Mouse (Mus musculus) lung, embryonic 16.5 days (tissue): Measurements from ENCODE around the gene Lin28a. TPM values are rescaled to one million over a fixed set of nuclear protein-coding genes. Genes with fewer than 3 reads are reported as not detected.

Source experiments
- ATAC-seq: fragments of 200-750 bp; cut with Nextera tagmentation; 2 replicates; pipeline ENCODE4 v1.8.0; 2017; ENCODE audit warnings: low read depth, mild to moderate bottlenecking, moderate library complexity
- H3K27ac ChIP-seq: fragments of 300-500 bp; sonication (generic); 2 replicates; pipeline ENCODE4 v1.5.1; 2014; ENCODE audit warnings: mild to moderate bottlenecking, control low read depth, low read length
- H3K27me3 ChIP-seq: fragments of 300-500 bp; sonication (generic); 2 replicates; pipeline ENCODE4 v1.6.1; 2014; ENCODE audit warnings: low read depth, low read length, mixed read lengths; ENCODE audit not compliant: control insufficient read depth, insufficient read depth
- H3K36me3 ChIP-seq: fragments of 300-500 bp; sonication (generic); 2 replicates; pipeline ENCODE4 v1.6.1; 2014; ENCODE audit warnings: low read length; ENCODE audit not compliant: control insufficient read depth, insufficient read depth
- H3K4me1 ChIP-seq: fragments of 300-500 bp; sonication (generic); replicated peaks from 2 replicates; pipeline ENCODE4 v1.6.1; 2014; ENCODE audit warnings: low read length, mixed read lengths; ENCODE audit not compliant: control insufficient read depth, insufficient read depth
- H3K4me2 ChIP-seq: fragments of 300-500 bp; sonication (generic); 2 replicates; pipeline ENCODE4 v1.6.1; 2014; ENCODE audit warnings: low read depth, low read length, control low read depth
- H3K4me3 ChIP-seq: fragments of 300-500 bp; sonication (generic); 2 replicates; pipeline ENCODE4 v1.5.1; 2014; ENCODE audit warnings: mild to moderate bottlenecking, low read length, control low read depth
- H3K9ac ChIP-seq: fragments of 300-500 bp; sonication (generic); 2 replicates; pipeline ENCODE4 v1.6.1; 2014; ENCODE audit warnings: low read length, control low read depth
- H3K9me3 ChIP-seq: fragments of 300-500 bp; sonication (generic); 2 replicates; pipeline ENCODE4 v1.6.1; 2016; ENCODE audit warnings: low read length; ENCODE audit not compliant: control insufficient read depth
- WGBS: fragments of 180-500 bp; shearing (Covaris S2); extraction: QIAGEN DNeasy Blood & Tissue Kit; methylation state at CpG from one replicate; pipeline ENCODE4 v1.1.7; 2014; 5-methylcytosine and 5-hydroxymethylcytosine counted together
- polyA plus RNA-seq: library from polyadenylated mRNA; unstranded; fragments of >200 nt; fragmentation: Nextera tagmentation; extraction: Ambion mirVana; gene quantifications from 2 replicates; pipeline ENCODE4 v1.2.1, GENCODE M21; 2015

Lin28a gene
- polyA plus RNA-seq, 1 experiment from 2014 or later: not detected

DNA sequence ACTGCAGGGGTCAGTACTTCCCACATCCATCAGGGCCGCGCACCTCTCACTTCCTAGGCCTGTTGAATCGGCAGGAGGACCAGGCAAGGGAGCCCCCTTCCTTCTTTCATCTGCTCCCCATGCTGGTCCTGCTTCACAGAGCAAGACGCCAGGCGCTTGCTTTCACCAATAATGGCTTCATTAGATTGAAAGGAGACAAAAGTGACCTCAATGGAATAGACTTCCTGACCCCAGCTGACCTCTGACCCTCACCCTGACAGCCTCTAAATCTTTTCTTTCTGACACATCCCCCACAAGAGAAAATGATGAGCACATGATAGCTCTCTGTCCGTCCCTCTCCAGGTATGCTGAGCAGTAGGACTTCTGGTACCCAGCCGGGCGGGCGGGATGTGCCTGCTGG is 7.2 kb upstream of the Lin28a start:
- Histone ChIP-seq H3K9ac (no peak overlapping the region), H3K27ac (no peak overlapping the region), H3K4me1 (no peaks in the 10 kb centered on the region), H3K4me2 (no peak overlapping the region), H3K9me3 (no peaks in the 10 kb centered on the region), H3K36me3 (no peaks in the 10 kb centered on the region), H3K27me3 (no peaks in the 10 kb centered on the region), H3K4me3 (no peak overlapping the region)
- no peak for ATAC-seq
- 58% methylated on average over 9 of the region's 9 CpGs for WGBS

DNA sequence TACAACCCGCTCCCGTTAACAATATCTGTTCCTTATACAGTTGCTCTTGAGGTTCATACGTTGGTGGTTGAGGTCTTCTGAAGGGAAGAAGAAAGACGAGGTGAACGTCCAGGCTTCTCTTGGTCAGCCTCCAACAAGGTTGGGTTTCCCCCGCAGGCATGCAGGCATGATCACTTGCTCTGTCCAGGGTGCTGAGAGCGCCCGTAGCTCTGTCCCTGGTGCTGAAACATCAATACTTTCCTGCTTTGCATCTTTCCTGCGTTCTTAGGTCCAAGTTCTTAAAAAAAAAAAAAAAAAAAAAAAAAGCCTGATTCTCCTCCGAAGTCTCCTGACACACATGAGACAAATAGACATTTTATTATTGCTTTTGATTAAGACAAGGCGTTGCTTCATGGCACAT is 2.0 kb upstream of the Lin28a start:
- Histone ChIP-seq H3K27me3 (peaks cover 39% of the 10 kb centered on the region), H3K9me3 (no peaks in the 10 kb centered on the region), H3K27ac (no peak overlapping the region), H3K4me2 (no peak overlapping the region), H3K4me3 (no peak overlapping the region), H3K36me3 (no peaks in the 10 kb centered on the region), H3K9ac (no peak overlapping the region), H3K4me1 (0 out of 2 replicates have a peak, but pooled peaks cover 3% of the 10 kb centered on the region)
- ATAC-seq: no peak
- 1% methylated on average over 11 of the region's 11 CpGs for WGBS

DNA sequence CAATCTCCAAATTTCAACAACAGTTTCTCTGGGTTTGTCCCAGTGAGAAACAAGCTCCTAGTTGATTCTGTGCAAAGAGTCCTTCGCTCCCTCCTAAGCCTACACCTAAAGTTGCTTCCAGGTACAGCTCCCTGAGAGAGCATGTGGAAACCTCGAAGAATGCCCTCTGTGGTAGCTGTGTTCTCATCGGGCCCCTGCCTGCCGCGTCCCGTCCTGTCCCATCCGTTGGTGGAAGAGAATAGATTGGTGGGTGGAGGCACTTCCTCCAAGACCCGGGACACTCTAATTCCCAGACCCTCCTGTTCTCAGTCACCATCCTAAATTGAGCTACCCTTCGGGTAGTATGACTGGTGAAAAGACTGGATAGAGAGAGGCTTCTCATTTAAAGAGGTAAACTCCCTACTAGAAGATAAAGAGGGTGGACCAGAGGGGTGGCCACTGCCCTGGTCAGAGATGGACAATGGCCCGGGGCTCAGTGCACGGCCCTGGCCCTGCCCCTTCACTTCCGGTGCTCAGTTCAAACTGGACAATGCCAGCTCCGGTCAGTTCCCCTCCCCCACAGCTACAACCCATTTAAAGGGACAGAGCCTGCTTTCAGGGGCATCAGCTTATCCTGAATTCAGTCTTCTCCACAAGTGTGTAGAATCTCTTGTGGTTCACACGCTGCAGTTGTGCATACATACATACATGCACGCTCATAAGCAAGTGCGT is 1.2 kb upstream of the Lin28a start:
- Histone ChIP-seq H3K4me1 (0 out of 2 replicates have a peak, but pooled peaks cover 3% of the 10 kb centered on the region), H3K36me3 (no peaks in the 10 kb centered on the region), H3K9ac (no peak overlapping the region), H3K4me3 (no peak overlapping the region), H3K4me2 (no peak overlapping the region), H3K9me3 (no peaks in the 10 kb centered on the region), H3K27me3 (peaks cover 39% of the 10 kb centered on the region), H3K27ac (no peak overlapping the region)
- no peak for ATAC-seq
- 2% methylated on average over 16 of the region's 16 CpGs for WGBS

DNA sequence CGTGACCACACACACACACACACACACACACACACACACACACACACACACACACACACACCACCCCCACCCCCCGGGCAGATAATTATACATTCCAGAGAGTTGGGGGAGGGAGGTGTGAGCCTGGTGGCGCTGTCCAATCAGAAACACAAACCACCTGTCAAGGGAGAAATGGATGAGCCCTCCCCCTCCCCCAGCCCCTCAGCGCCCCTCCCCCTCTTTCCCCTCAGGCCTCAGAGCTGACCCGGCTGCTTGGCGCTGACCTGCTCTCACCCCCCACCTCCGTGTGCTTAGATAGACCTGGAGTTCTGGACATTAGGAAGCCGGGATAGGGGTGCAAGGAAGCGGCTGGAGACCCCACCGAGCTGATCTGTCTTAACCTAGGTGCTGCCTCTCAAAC is 569 bp upstream of the Lin28a start:
- Histone ChIP-seq H3K4me1 (0 out of 2 replicates have a peak, but pooled peaks cover 3% of the 10 kb centered on the region), H3K9ac (no peak overlapping the region), H3K27ac (no peak overlapping the region), H3K27me3 (peaks cover 39% of the 10 kb centered on the region), H3K36me3 (no peaks in the 10 kb centered on the region), H3K4me2 (no peak overlapping the region), H3K9me3 (no peaks in the 10 kb centered on the region), H3K4me3 (no peak overlapping the region)
- ATAC-seq: no peak
- WGBS: 0% methylated on average over 8 of the region's 10 CpGs

DNA sequence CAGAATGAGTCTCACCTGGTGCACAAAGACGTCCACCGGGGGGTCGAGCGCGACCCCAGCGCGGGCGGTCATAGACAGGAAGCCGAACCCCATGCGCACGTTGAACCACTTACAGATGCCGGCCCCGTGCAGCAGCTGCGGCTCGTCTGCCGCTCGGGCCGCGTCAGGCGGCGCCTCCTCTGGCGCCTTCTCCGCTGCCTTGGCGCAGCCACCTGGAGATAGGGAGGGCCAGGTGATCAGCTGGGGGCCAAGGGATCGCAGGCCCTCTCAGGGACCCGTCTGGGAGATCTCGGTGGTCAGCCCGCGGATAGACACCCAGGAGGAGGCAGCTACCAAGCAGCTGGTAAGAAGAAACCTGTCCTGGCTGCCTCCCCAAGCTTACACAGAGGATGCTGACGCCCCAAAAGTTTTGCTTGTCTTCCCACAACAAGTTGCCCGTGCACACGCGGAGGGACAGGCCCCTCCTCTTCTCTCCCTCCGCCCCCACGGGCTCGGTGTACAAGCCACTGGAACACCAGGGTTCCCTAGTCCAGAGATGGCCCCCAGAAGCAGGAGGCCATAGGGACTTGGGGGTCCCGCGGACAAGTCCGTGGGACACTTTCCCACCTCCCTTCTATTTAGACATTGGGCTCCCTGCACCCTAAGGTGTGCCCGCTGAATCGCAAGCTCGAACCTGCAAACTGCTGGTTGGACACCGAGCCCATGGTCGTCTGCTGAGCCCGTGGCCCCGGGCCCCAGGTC is 433 bp downstream of the Lin28a start:
- ATAC-seq: no peak
- 0 out of 2 replicates have a peak, but pooled peaks cover 3% of the 10 kb centered on the region for H3K4me1 ChIP-seq
- H3K9me3 ChIP-seq: no peaks in the 10 kb centered on the region
- no peak overlapping the region for H3K4me2 ChIP-seq
- WGBS: under 1% methylated on average over 46 of the region's 46 CpGs
- H3K27ac ChIP-seq: no peak overlapping the region
- no peak overlapping the region; the same call in 1 of the 2 replicates for H3K4me3 ChIP-seq
- peaks cover 39% of the 10 kb centered on the region for H3K27me3 ChIP-seq
- no peaks in the 10 kb centered on the region for H3K36me3 ChIP-seq
- no peak overlapping the region for H3K9ac ChIP-seq

DNA sequence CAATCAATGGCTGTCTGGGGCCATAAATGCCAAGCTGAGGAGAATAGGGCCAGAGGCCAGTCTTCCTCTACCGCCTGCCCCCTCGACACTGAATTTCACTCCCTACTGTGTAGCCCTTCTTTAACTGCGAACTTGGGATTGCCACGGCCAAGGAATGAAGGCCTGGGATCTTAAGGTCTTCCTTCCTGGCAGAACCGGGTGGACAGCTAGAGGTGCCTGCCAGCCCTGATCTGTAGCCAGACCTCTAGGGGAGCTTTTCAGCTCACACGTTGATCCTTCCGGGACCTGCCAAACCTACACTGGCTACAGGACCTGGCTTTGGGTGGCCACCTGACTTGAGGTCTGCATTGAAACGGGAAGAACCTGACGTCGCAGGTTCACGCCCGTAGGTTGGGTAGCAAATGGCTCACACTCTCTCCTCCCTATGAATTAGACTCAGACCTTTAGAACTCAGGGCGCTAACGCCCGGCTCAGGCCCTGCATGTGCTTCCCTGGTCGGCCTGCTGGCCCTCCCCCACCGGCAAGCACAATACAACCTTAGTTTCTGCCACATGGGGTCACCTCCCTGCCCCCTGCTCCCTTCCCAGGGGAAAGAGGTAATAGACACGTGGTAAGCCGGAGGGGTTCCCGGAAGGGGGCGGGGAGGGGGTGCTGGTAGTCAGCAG is 1.3 kb downstream of the Lin28a start:
- no peaks in the 10 kb centered on the region for H3K9me3 ChIP-seq
- no peak overlapping the region for H3K4me3 ChIP-seq
- H3K4me2 ChIP-seq: no peak overlapping the region
- no peaks in the 10 kb centered on the region for H3K36me3 ChIP-seq
- no peak for ATAC-seq
- H3K27ac ChIP-seq: no peak overlapping the region
- WGBS: 4% methylated on average over 21 of the region's 21 CpGs
- peaks cover 3% of the 10 kb centered on the region; the same call in 1 of the 2 replicates for H3K4me1 ChIP-seq
- no peak overlapping the region for H3K9ac ChIP-seq
- H3K27me3 ChIP-seq: peaks cover 39% of the 10 kb centered on the region

DNA sequence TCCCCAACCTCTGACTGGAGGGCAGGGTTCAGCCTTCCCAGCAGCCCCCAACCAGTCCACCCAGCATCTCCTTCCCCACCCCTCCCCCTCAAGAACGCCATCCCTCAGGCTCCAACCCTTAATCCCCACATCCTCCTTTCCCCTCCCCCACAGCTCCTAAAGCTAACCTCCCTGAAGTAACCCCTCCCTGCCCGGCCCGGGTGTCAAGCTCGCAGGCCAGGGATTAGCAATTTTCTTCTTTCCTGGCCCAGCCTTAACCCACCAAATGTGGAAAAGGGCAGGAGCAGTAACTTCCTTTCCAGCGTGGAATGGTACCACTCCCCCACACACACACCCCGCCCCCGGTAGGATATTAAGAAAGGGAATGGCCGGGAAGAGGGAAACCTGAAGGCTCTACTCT is 1.9 kb downstream of the Lin28a start:
- H3K27me3 ChIP-seq: peaks cover 39% of the 10 kb centered on the region
- peaks cover 3% of the 10 kb centered on the region; the same call in 1 of the 2 replicates for H3K4me1 ChIP-seq
- H3K36me3 ChIP-seq: no peaks in the 10 kb centered on the region
- H3K4me3 ChIP-seq: no peak overlapping the region
- no peak overlapping the region for H3K27ac ChIP-seq
- ATAC-seq: no peak
- no peak overlapping the region for H3K4me2 ChIP-seq
- WGBS: 2% methylated on average over 8 of the region's 8 CpGs
- no peak overlapping the region for H3K9ac ChIP-seq
- H3K9me3 ChIP-seq: no peaks in the 10 kb centered on the region

DNA sequence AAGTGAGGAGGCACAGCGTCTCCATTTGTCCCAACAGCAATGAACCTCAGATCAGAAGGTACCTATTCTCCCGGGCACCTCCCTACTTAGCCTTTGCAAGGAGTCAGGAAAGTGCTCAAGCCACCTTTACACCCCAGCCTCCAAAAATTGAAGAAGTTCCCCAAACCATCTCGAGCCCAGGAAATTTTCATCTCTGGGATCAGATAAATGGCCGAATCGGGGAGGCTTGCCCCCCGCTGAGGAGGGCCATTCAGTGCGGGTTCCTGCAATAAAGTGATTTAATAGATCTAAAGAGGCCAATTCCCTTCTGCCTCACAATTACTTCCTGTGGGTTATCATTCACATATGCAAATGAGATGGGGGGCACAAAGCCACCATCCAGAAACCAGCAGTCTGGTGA is 2.4 kb downstream of the Lin28a start:
- peaks cover 39% of the 10 kb centered on the region for H3K27me3 ChIP-seq

More for the DNA sequence above, 2.4 kb downstream of the Lin28a start:
- H3K27ac ChIP-seq: no peak overlapping the region
- no peak overlapping the region for H3K4me3 ChIP-seq
- H3K4me1 ChIP-seq: peaks cover 3% of the 10 kb centered on the region; the same call in 1 of the 2 replicates
- no peaks in the 10 kb centered on the region for H3K9me3 ChIP-seq
- H3K4me2 ChIP-seq: no peak overlapping the region
- no peak for ATAC-seq
- H3K9ac ChIP-seq: no peak overlapping the region
- 15% methylated on average over 7 of the region's 7 CpGs for WGBS
- H3K36me3 ChIP-seq: no peaks in the 10 kb centered on the region
